Mouse (Mus musculus) CH12.LX (cell line): ENCODE data around the gene Sema5b. TPM values are rescaled to one million over a fixed set of nuclear protein-coding genes. Genes with fewer than 3 reads are reported as not detected.

ENCODE experiments used
- DNase-seq: peaks from one replicate; pipeline ENCODE4 v3.0.0-alpha.2; 2013; ENCODE audit errors: extremely low read depth
- H3K27ac ChIP-seq: 2 replicates; pipeline ENCODE4 v1.5.1; 2012; ENCODE audit warnings: low read depth, mild to moderate bottlenecking, control low read depth, moderate library complexity; ENCODE audit not compliant: insufficient read depth
- H3K27me3 ChIP-seq: replicated peaks from 2 replicates; pipeline ENCODE3; 2012; ENCODE audit warnings: inconsistent platforms
- H3K36me3 ChIP-seq, 2 experiments: replicated peaks in 1 of 2; 2 replicates each; pipeline versions ENCODE3 to v1.6.1; 2012; ENCODE audit warnings: inconsistent platforms in 1 of 2, low read length in 1 of 2, mild to moderate bottlenecking in 1 of 2, mixed read lengths in 1 of 2, moderate library complexity in 1 of 2; ENCODE audit not compliant: control insufficient read depth in 1 of 2, insufficient read depth in 1 of 2
- H3K4me1 ChIP-seq, 2 experiments: 2 replicates each; pipeline ENCODE4 v1.6.1; 2012; ENCODE audit warnings: inconsistent platforms in 1 of 2, moderate library complexity in 1 of 2; ENCODE audit not compliant: insufficient read depth in 2 of 2, control insufficient read depth in 1 of 2
- H3K4me2 ChIP-seq: 2 replicates; pipeline ENCODE4 v1.6.1; 2012; ENCODE audit warnings: low read depth, mild to moderate bottlenecking, control low read depth; ENCODE audit not compliant: poor library complexity, insufficient read depth, severe bottlenecking
- H3K4me3 ChIP-seq, 3 experiments: fragments of 150-350 bp in 1 of 3; sonication (generic) in 1 of 3; replicated peaks in 1 of 3; 2 replicates each; pipeline versions ENCODE3 to v1.5.1; 2011 to 2012; ENCODE audit warnings: low read depth in 2 of 3, low read length in 2 of 3, mild to moderate bottlenecking in 2 of 3, moderate library complexity in 2 of 3, control low read depth in 1 of 3, improper control_type of control experiment in 1 of 3, inconsistent platforms in 1 of 3, mixed read lengths in 1 of 3; ENCODE audit not compliant: poor library complexity in 1 of 3
- H3K79me2 ChIP-seq: replicated peaks from 2 replicates; pipeline ENCODE4 v1.6.1; 2012; ENCODE audit warnings: mild to moderate bottlenecking, moderate library complexity; ENCODE audit not compliant: control insufficient read depth, poor library complexity, insufficient read depth, severe bottlenecking; ENCODE audit errors: extremely low read depth
- H3K9ac ChIP-seq: 2 replicates; pipeline ENCODE4 v1.6.1; 2012; ENCODE audit warnings: low read depth, mild to moderate bottlenecking, control low read depth, moderate library complexity; ENCODE audit not compliant: insufficient read depth
- H3K9me3 ChIP-seq: replicated peaks from 2 replicates; pipeline ENCODE3; 2012; ENCODE audit warnings: low read length, inconsistent platforms, mixed read lengths
- CHD1 ChIP-seq: IDR thresholded peaks from 2 replicates; pipeline ENCODE4 v1.6.1; 2012; ENCODE audit warnings: low read depth, low read length, improper control_type of control experiment, inconsistent platforms
- CHD2 ChIP-seq: IDR thresholded peaks from 2 replicates; pipeline ENCODE4 v1.6.1; 2011; ENCODE audit warnings: low read length, improper control_type of control experiment
- CTCF ChIP-seq, 2 experiments: IDR thresholded peaks in 1 of 2; conservative IDR thresholded peaks in 1 of 2; 2 replicates each; pipeline ENCODE4 v1.5.1; 2011 to 2012; ENCODE audit warnings: low read depth in 2 of 2, low read length in 2 of 2, improper control_type of control experiment in 1 of 2, inconsistent platforms in 1 of 2, mild to moderate bottlenecking in 1 of 2, moderate library complexity in 1 of 2
- ELF1 ChIP-seq: IDR thresholded peaks from 2 replicates; pipeline ENCODE4 v1.6.1; 2014; ENCODE audit warnings: low read depth, mild to moderate bottlenecking, inconsistent platforms, low read length, improper control_type of control experiment
- EP300 ChIP-seq: IDR thresholded peaks from 2 replicates; pipeline ENCODE4 v1.6.1; 2011; ENCODE audit warnings: low read length, improper control_type of control experiment
- JUN ChIP-seq: IDR thresholded peaks from 2 replicates; pipeline ENCODE4 v1.6.1; 2011; ENCODE audit warnings: low read depth, mild to moderate bottlenecking, low read length, improper control_type of control experiment, moderate library complexity; ENCODE audit not compliant: insufficient read depth
- JUND ChIP-seq: conservative IDR thresholded peaks from 2 replicates; pipeline ENCODE4 v1.6.1; 2011; ENCODE audit warnings: low read depth, low read length, improper control_type of control experiment
- KAT2A ChIP-seq: IDR thresholded peaks from 2 replicates; pipeline ENCODE4 v1.6.1; 2012; ENCODE audit warnings: low read length, improper control_type of control experiment, inconsistent platforms; ENCODE audit not compliant: insufficient replicate concordance
- MAX ChIP-seq: IDR thresholded peaks from 2 replicates; pipeline ENCODE4 v1.6.1; 2011; ENCODE audit warnings: low read length, improper control_type of control experiment
- MAZ ChIP-seq: IDR thresholded peaks from 2 replicates; pipeline ENCODE4 v1.6.1; 2012; ENCODE audit warnings: low read depth, mild to moderate bottlenecking, inconsistent platforms, low read length, improper control_type of control experiment, moderate library complexity
- MEF2A ChIP-seq: IDR thresholded peaks from 2 replicates; pipeline ENCODE4 v1.6.1; 2014; ENCODE audit warnings: low read depth, mild to moderate bottlenecking, inconsistent platforms, low read length, improper control_type of control experiment, borderline replicate concordance
- MXI1 ChIP-seq: IDR thresholded peaks from 2 replicates; pipeline ENCODE4 v1.6.1; 2011; ENCODE audit warnings: mild to moderate bottlenecking, low read depth, low read length, improper control_type of control experiment
- MYC ChIP-seq: IDR thresholded peaks from 2 replicates; pipeline ENCODE4 v1.6.1; 2011; ENCODE audit warnings: low read depth, mild to moderate bottlenecking, improper control_type of control experiment, low read length
- NELFE ChIP-seq: IDR thresholded peaks from 2 replicates; pipeline ENCODE4 v1.6.1; 2011; ENCODE audit warnings: low read depth, low read length, improper control_type of control experiment
- PAX5 ChIP-seq: IDR thresholded peaks from 2 replicates; pipeline ENCODE4 v1.6.1; 2012; ENCODE audit warnings: low read length, inconsistent platforms, mixed read lengths
- POLR2A ChIP-seq: IDR thresholded peaks from 2 replicates; pipeline ENCODE4 v1.6.1; 2011; ENCODE audit warnings: low read depth, mild to moderate bottlenecking, improper control_type of control experiment, low read length
- POLR2AphosphoS2 ChIP-seq: IDR thresholded peaks from 2 replicates; pipeline ENCODE4 v1.6.1; 2011; ENCODE audit warnings: low read depth, low read length, improper control_type of control experiment
- RAD21 ChIP-seq: IDR thresholded peaks from 2 replicates; pipeline ENCODE4 v1.6.1; 2011; ENCODE audit warnings: low read depth, mild to moderate bottlenecking, low read length, improper control_type of control experiment, moderate library complexity
- RCOR1 ChIP-seq: conservative IDR thresholded peaks from 2 replicates; pipeline ENCODE4 v1.6.1; 2012; ENCODE audit warnings: low read depth, mild to moderate bottlenecking, inconsistent platforms, low read length, improper control_type of control experiment
- SIN3A ChIP-seq: IDR thresholded peaks from 2 replicates; pipeline ENCODE4 v1.6.1; 2012; ENCODE audit warnings: low read length, improper control_type of control experiment, inconsistent platforms
- SMC3 ChIP-seq: IDR thresholded peaks from 2 replicates; pipeline ENCODE4 v1.6.1; 2011; ENCODE audit warnings: low read depth, low read length, improper control_type of control experiment
- TBP ChIP-seq: conservative IDR thresholded peaks from 2 replicates; pipeline ENCODE4 v1.6.1; 2011; ENCODE audit warnings: low read depth, low read length, improper control_type of control experiment
- TCF12 ChIP-seq: IDR thresholded peaks from 2 replicates; pipeline ENCODE4 v1.6.1; 2014; ENCODE audit warnings: low read depth, mild to moderate bottlenecking, inconsistent platforms, low read length, improper control_type of control experiment
- USF1 ChIP-seq: IDR thresholded peaks from 2 replicates; pipeline ENCODE4 v1.6.1; 2014; ENCODE audit warnings: low read depth, mild to moderate bottlenecking, inconsistent platforms, low read length, improper control_type of control experiment
- ZC3H11A ChIP-seq: IDR thresholded peaks from 2 replicates; pipeline ENCODE4 v1.6.1; 2012; ENCODE audit warnings: low read depth, mild to moderate bottlenecking, inconsistent platforms, low read length, improper control_type of control experiment
- ZKSCAN1 ChIP-seq: IDR thresholded peaks from 2 replicates; pipeline ENCODE4 v1.6.1; 2012; ENCODE audit warnings: low read depth, inconsistent platforms, low read length, improper control_type of control experiment, borderline replicate concordance
- ZMIZ1 ChIP-seq: IDR thresholded peaks from 2 replicates; pipeline ENCODE4 v1.6.1; 2012; ENCODE audit warnings: low read depth, mild to moderate bottlenecking, inconsistent platforms, low read length, improper control_type of control experiment
- dilution Hi-C: fragments of 300-500 bp; cut with MboI; formaldehyde crosslinking; loops from 2 replicates; pipeline ENCODE4 v1.14.3; 2020; ENCODE audit warnings: low sequenced_read_pairs; ENCODE audit not compliant: extremely low pct_unique_long_range_greater_than_20kb, extremely low pct_ligation_motif_present
- in situ Hi-C: fragments of 300-500 bp; cut with MboI; formaldehyde crosslinking; loops from 3 replicates; pipeline ENCODE4 v1.14.3; 2019; ENCODE audit warnings: low sequenced_read_pairs, low pct_ligation_motif_present, low pct_unique_long_range_greater_than_20kb, mixed read lengths
- polyA plus RNA-seq: library from polyadenylated mRNA; unstranded; fragments of >175 nt; gene quantifications from 2 replicates; pipeline ENCODE4 v1.2.1, GENCODE M21; 2012; ENCODE audit warnings: low read depth; ENCODE audit not compliant: insufficient read length
- total RNA-seq, 2 experiments: library from RNA; depleted of rRNA; stranded (reverse); fragments of 300-350 nt in 1 of 2; fragments of >200 nt in 1 of 2; gene quantifications; 2 replicates each; pipeline ENCODE4 v1.2.3; 2012 to 2014

The Sema5b gene
- total and polyA plus RNA-seq, 3 experiments, result 0.04 TPM; not detected in 2

GRCm38 (mm10) chr16:35577181-35577941 lies 36.4 kb downstream of the Sema5b start:
- DNase-seq, result no peak
- dilution Hi-C loops (no loop called here), in situ Hi-C loops (no loop called here)
- no peak overlapping the region for H3K4me2 ChIP-seq
- no peaks in the 10 kb centered on the region for H3K4me1 ChIP-seq
- no peak overlapping the region for H3K4me3 ChIP-seq
- H3K9ac ChIP-seq, result no peak overlapping the region
- H3K27me3 ChIP-seq, result peaks cover 90% of the 10 kb centered on the region
- no peak overlapping the region for H3K27ac ChIP-seq
- TF ChIP-seq PAX5 (no peak), POLR2A (no peak), RAD21 (no peak), MAZ (no peak), SMC3 (no peak), NELFE (no peak), TCF12 (no peak), USF1 (no peak), ZC3H11A (no peak), MEF2A (no peak), MYC (no peak), ZKSCAN1 (no peak), RCOR1 (no peak), KAT2A (no peak)
- H3K9me3 ChIP-seq, result peaks cover 7% of the 10 kb centered on the region
- no peaks in the 10 kb centered on the region for H3K79me2 ChIP-seq
- H3K36me3 ChIP-seq, result no peaks in the 10 kb centered on the region

GRCm38 (mm10) chr16:35581299-35581698 lies 40.4 kb downstream of the Sema5b start:
- H3K4me2 ChIP-seq, result no peak overlapping the region
- no peak overlapping the region for H3K27ac ChIP-seq
- H3K36me3 ChIP-seq, result no peaks in the 10 kb centered on the region
- no peak overlapping the region for H3K9ac ChIP-seq
- no peak for DNase-seq
- dilution Hi-C loops, result no loop called here
- no peaks in the 10 kb centered on the region for H3K4me1 ChIP-seq
- no peaks in the 10 kb centered on the region for H3K79me2 ChIP-seq
- H3K27me3 ChIP-seq, result peaks cover 90% of the 10 kb centered on the region
- no peak overlapping the region for H3K4me3 ChIP-seq
- peaks cover 7% of the 10 kb centered on the region for H3K9me3 ChIP-seq
- in situ Hi-C loops, result no loop called here
- TF ChIP-seq MAX, result no peak
- TF ChIP-seq MXI1, result no peak
- TF ChIP-seq SMC3, result no peak
- TF ChIP-seq JUND, result no peak
- TF ChIP-seq JUN, result no peak
- no peak for TF ChIP-seq CHD1
- no peak for TF ChIP-seq CTCF (conservative IDR thresholded peaks at IDR 0.05 in 1 of 2, IDR thresholded peaks at IDR 0.05 in 1 of 2; ENCODE audit: low read depth in 2 of 2, low read length in 2 of 2)
- TF ChIP-seq MEF2A, result no peak
- TF ChIP-seq POLR2AphosphoS2, result no peak
- TF ChIP-seq SIN3A, result no peak
- TF ChIP-seq TBP, result no peak
- TF ChIP-seq EP300, result no peak
- TF ChIP-seq CHD2, result no peak
- no peak for TF ChIP-seq PAX5
- no peak for TF ChIP-seq ELF1
- TF ChIP-seq ZMIZ1, result no peak
- TF ChIP-seq USF1, result no peak
- TF ChIP-seq MYC, result no peak
